Mouse (Mus musculus): Measurements from ENCODE around the gene Slc5a11. TPM values are rescaled to one million over a fixed set of nuclear protein-coding genes. Genes with fewer than 3 reads are reported as not detected.

The Slc5a11 gene
- polyA plus RNA-seq (2014; fragmentation: Illumina TruSeq; extraction: RNeasy Lipid Tissue Mini Kit (QIAGEN cat#74804); ENCODE audit: low read depth, low replicate concordance), result not detected

GRCm38 (mm10) chr7:123214365-123215075 lies at the start of gene Slc5a11:
Gene Slc5a11, plus strand, starts transcription at chr7:123214780.

Other genes starting within 250 kb of the Slc5a11 start
- gene Rbbp6, start 249.1 kb upstream of the Slc5a11 start, polyA plus RNA-seq (2014; fragmentation: Illumina TruSeq; extraction: RNeasy Lipid Tissue Mini Kit (QIAGEN cat#74804); ENCODE audit: low read depth, low replicate concordance), result 153 TPM
- 53.2 TPM for gene Tnrc6a, start 90.9 kb upstream of the Slc5a11 start, polyA plus RNA-seq (2014; fragmentation: Illumina TruSeq; extraction: RNeasy Lipid Tissue Mini Kit (QIAGEN cat#74804); ENCODE audit: low read depth, low replicate concordance)
- gene Lcmt1, start 155.0 kb downstream of the Slc5a11 start, polyA plus RNA-seq (2014; fragmentation: Illumina TruSeq; extraction: RNeasy Lipid Tissue Mini Kit (QIAGEN cat#74804); ENCODE audit: low read depth, low replicate concordance), result 55.3 TPM
- gene Arhgap17, start 155.1 kb downstream of the Slc5a11 start, polyA plus RNA-seq (2014; fragmentation: Illumina TruSeq; extraction: RNeasy Lipid Tissue Mini Kit (QIAGEN cat#74804); ENCODE audit: low read depth, low replicate concordance), result 36.5 TPM
- gene Aqp8, start 247.5 kb downstream of the Slc5a11 start, polyA plus RNA-seq (2014; fragmentation: Illumina TruSeq; extraction: RNeasy Lipid Tissue Mini Kit (QIAGEN cat#74804); ENCODE audit: low read depth, low replicate concordance), result not detected